ENCODE assay signal across 8 mouse cellular contexts in the genomic region with DNA sequence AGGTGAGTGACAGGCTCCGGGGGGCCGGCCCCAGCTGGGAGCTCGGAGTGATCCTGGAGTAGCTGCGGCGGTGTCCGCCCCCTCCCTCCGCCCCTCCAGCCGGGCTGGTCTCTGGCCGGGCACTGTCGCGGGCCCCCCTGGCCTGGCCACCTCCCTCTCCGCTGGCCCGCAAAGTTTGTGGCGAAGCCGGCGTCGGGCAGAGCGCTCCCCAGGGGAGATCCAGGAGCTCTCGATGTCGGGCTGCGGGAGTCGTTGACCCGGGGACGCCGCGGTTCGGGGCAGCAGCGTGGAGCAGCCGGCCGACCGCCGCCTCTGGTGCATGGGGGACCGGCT. TPM values are rescaled to one million over a fixed set of nuclear protein-coding genes. Genes with fewer than 3 reads are reported as not detected.
A peak's percentile ranks its signal among the peaks of the same experiment; 100 is the strongest.
DNase-seq lines count a peak whose midpoint lies in the region; ATAC-seq and TF ChIP-seq lines count a peak whose summit lies in the region.

Gene Ubtd1 (plus strand): TSS at position 169 of the 333 bp plus-strand sequence.

- no peaks in the 10 kb centered on the region for H3K27me3 ChIP-seq in kidney, adult 2 months (replicated peaks; ENCODE audit: control insufficient read depth, insufficient read depth, low read length)
- no peaks in the 10 kb centered on the region for H3K27me3 ChIP-seq in intestine, embryonic 16.5 days (replicated peaks; ENCODE audit: control insufficient read depth, insufficient read depth, low read length)
- H3K27me3 ChIP-seq in midbrain, embryonic 11.5 days (ENCODE audit: control insufficient read depth, insufficient read depth, low read length), result peaks cover 7% of the 10 kb centered on the region

- H3K4me2 ChIP-seq in intestine, embryonic 16.5 days (ENCODE audit: low read depth, low read length), result peak within 1 kb of the TSS; percentile 88
- peak within 1 kb of the TSS; percentile 100 for H3K4me2 ChIP-seq in midbrain, embryonic 11.5 days

- H3K36me3 ChIP-seq in kidney, adult 2 months (ENCODE audit: control insufficient read depth, insufficient read depth, low read length), result no peaks in the 10 kb centered on the region
- H3K36me3 ChIP-seq in intestine, embryonic 16.5 days (ENCODE audit: control insufficient read depth, insufficient read depth, low read length), result no peaks in the 10 kb centered on the region
- H3K36me3 ChIP-seq in midbrain, embryonic 11.5 days (ENCODE audit: control insufficient read depth, insufficient read depth, low read length), result no peaks in the 10 kb centered on the region

- no peak for DNase-seq in kidney, adult 2 months
- no peak for DNase-seq in kidney, postnatal 10 days
- no peak for DNase-seq in adrenal gland, adult 2 months
- DNase-seq in gastrocnemius, postnatal 14 days, result no peak
- peak; percentile 98 for DNase-seq in midbrain, embryonic 11.5 days (ENCODE audit: low spot score, missing footprints)
- no peak for DNase-seq in spleen, postnatal 4 days (ENCODE audit: low spot score in 2 of 2)
- no peak for DNase-seq in retina, embryonic 14.5 days (ENCODE audit: low spot score)

- no peak for ATAC-seq in intestine, embryonic 16.5 days
- no peak for ATAC-seq in midbrain, embryonic 11.5 days (ENCODE audit: low FRiP score)

- no peak for TF ChIP-seq CTCF in kidney, adult 2 months (conservative IDR thresholded peaks at IDR 0.05; ENCODE audit: insufficient read depth, insufficient read length, low read depth, low read length)

- peak within 1 kb of the TSS; percentile 89 for H3K27ac ChIP-seq in kidney, adult 2 months (ENCODE audit: insufficient read depth, low read depth, low read length)
- H3K27ac ChIP-seq in intestine, embryonic 16.5 days (ENCODE audit: low read length), result peak within 1 kb of the TSS; percentile 93
- H3K27ac ChIP-seq in midbrain, embryonic 11.5 days (ENCODE audit: low read depth, low read length), result peak within 1 kb of the TSS; percentile 23

- peak within 1 kb of the TSS; percentile 85 for H3K9ac ChIP-seq in intestine, embryonic 16.5 days (ENCODE audit: low read depth, low read length)
- peak within 1 kb of the TSS; percentile 72 for H3K9ac ChIP-seq in midbrain, embryonic 11.5 days (ENCODE audit: low read length)

- TF ChIP-seq POLR2A in kidney, adult 2 months (IDR thresholded peaks at IDR 0.05; ENCODE audit: low read depth, low read length), result no peak

- under 1% methylated on average over 32 of the region's 33 CpGs for WGBS in kidney, adult 2 months
- WGBS in intestine, embryonic 16.5 days, result under 1% methylated on average over 30 of the region's 33 CpGs
- under 1% methylated on average over 33 of the region's 33 CpGs for WGBS in midbrain, embryonic 11.5 days

- H3K4me1 ChIP-seq in kidney, adult 2 months (ENCODE audit: control insufficient read depth, insufficient read depth, low read length), result peaks cover 7% of the 10 kb centered on the region; the same call in 1 of the 2 replicates
- peaks cover 5% of the 10 kb centered on the region; the same call in 1 of the 2 replicates for H3K4me1 ChIP-seq in intestine, embryonic 16.5 days (ENCODE audit: control insufficient read depth, insufficient read depth, low read length)
- peaks cover 5% of the 10 kb centered on the region for H3K4me1 ChIP-seq in midbrain, embryonic 11.5 days (ENCODE audit: control insufficient read depth, insufficient read depth, low read length)

- intact Hi-C loops in gastrocnemius, postnatal 14 days (cut with DNase I; ENCODE audit: low total_unique reads), result loop anchor here (5.0 kb wide), 1 partner anchor 41 kb away; no protein-coding TSS in a partner anchor

- H3K9me3 ChIP-seq in intestine, embryonic 16.5 days (ENCODE audit: control insufficient read depth, low read length), result no peaks in the 10 kb centered on the region
- no peaks in the 10 kb centered on the region for H3K9me3 ChIP-seq in midbrain, embryonic 11.5 days (ENCODE audit: control insufficient read depth, low read length)

- H3K4me3 ChIP-seq in kidney, adult 2 months (ENCODE audit: insufficient read depth, low read depth, low read length), result peak within 1 kb of the TSS; percentile 89
- peak within 1 kb of the TSS; percentile 92 for H3K4me3 ChIP-seq in intestine, embryonic 16.5 days (ENCODE audit: low read length)
- peak within 1 kb of the TSS; percentile 72 for H3K4me3 ChIP-seq in midbrain, embryonic 11.5 days (ENCODE audit: low read depth, low read length)

RNA-seq across cellular contexts. Expression of gene Ubtd1, which starts in this region (rescaled TPM):
- 23.0 and 28.2 TPM in 2 replicates for polyA plus RNA-seq in kidney, adult 2 months (2012; rRNA removed)
- 10 to 100 TPM; 12.8 to 21.1 TPM for total RNA-seq in adrenal gland, adult 2 months (2021)
- 29.3 and 31.3 TPM in 2 replicates for polyA plus RNA-seq in adrenal gland, adult 2 months (2012; rRNA removed)
- total RNA-seq in gastrocnemius, postnatal 14 days (2021), result 10 to 100 TPM; 14.8 to 17.4 TPM
- polyA plus RNA-seq in intestine, embryonic 16.5 days (2015; fragmentation: Nextera tagmentation; extraction: Ambion mirVana), result 11.2 and 13.3 TPM in 2 replicates
- 6.9 and 7.0 TPM in 2 replicates for polyA plus RNA-seq in midbrain, embryonic 11.5 days (2014; fragmentation: Nextera tagmentation; extraction: Ambion mirVana)

Comparison
In these comparisons a context has a peak if more than half of its experiments do, and no peak if none do; other contexts are left out.
1. H3K27ac ChIP-seq: peak in every context shown above with its lines; median percentile 93 in intestine, embryonic 16.5 days; 89 in kidney, adult 2 months; 23 in midbrain, embryonic 11.5 days.